9 mouse cellular contexts compared by ENCODE assay signal in genomic region chr4:34701528-34701927, GRCm38 (mm10). TPM values are rescaled to one million over a fixed set of nuclear protein-coding genes. Genes with fewer than 3 reads are reported as not detected.
A peak's percentile ranks its signal among the peaks of the same experiment; 100 is the strongest.
DNase-seq lines count a peak whose midpoint lies in the region; ATAC-seq and TF ChIP-seq lines count a peak whose summit lies in the region.
"Had no signal": no experiment of that assay in that cellular context is flagged by ENCODE, and none has a peak within 500 bp of the region (broad histone marks: within the 10 kb centered on the region; RNA-seq: fewer than 3 reads in every experiment).

No protein-coding gene starts in this region.

- DNase-seq in heart, adult 11 months = peak; percentile 90
- no peak for DNase-seq in heart, postnatal 25 days (ENCODE audit: low spot score)
- DNase-seq in B cell, adult 2 months = peak; percentile 78
- peak; percentile 85 for DNase-seq in adrenal gland, postnatal 10 days
- peak; percentile 18 for DNase-seq in forebrain, postnatal 0 days
- DNase-seq in limb, embryonic 11.5 days (ENCODE audit: low spot score) = peak; percentile 58
- peak; percentile 6 to 28 for DNase-seq in monocyte, adult 2 months (ENCODE audit: low read depth in 1 of 2, low spot score in 2 of 2)
- DNase-seq in thymus, postnatal 10 days (ENCODE audit: low spot score in 2 of 2) = peak; percentile 23 to 76

- no peaks in the 10 kb centered on the region for H3K36me3 ChIP-seq in forebrain, postnatal 0 days (ENCODE audit: insufficient read depth)
- no peaks in the 10 kb centered on the region for H3K36me3 ChIP-seq in limb, embryonic 11.5 days (ENCODE audit: control insufficient read depth, insufficient read depth, low read length)
- H3K36me3 ChIP-seq: liver, embryonic 15.5 days had no signal

- no peak overlapping the region for H3K9ac ChIP-seq in forebrain, postnatal 0 days
- no peak overlapping the region for H3K9ac ChIP-seq in limb, embryonic 11.5 days (ENCODE audit: low read length)
- H3K9ac ChIP-seq: liver, embryonic 15.5 days had no signal

- TF ChIP-seq CTCF in forebrain, postnatal 0 days (IDR thresholded peaks at IDR 0.05; ENCODE audit: low read depth) = peak; percentile 53

- WGBS in forebrain, postnatal 0 days = 37% methylated on average over 5 of the region's 5 CpGs
- 59% methylated on average over 5 of the region's 5 CpGs for WGBS in limb, embryonic 11.5 days

- H3K27me3 ChIP-seq in forebrain, postnatal 0 days (ENCODE audit: insufficient read depth, low read length) = no peaks in the 10 kb centered on the region
- H3K27me3 ChIP-seq in limb, embryonic 11.5 days (ENCODE audit: control insufficient read depth, insufficient read depth, low read length) = no peaks in the 10 kb centered on the region
- H3K27me3 ChIP-seq: liver, embryonic 15.5 days had no signal

- no peak overlapping the region for H3K27ac ChIP-seq in forebrain, postnatal 0 days (ENCODE audit: low read depth, low read length)
- H3K27ac ChIP-seq in limb, embryonic 11.5 days (replicated peaks; ENCODE audit: low read depth, low read length) = no peak overlapping the region
- H3K27ac ChIP-seq: liver, embryonic 15.5 days had no signal

- no peaks in the 10 kb centered on the region for H3K9me3 ChIP-seq in forebrain, postnatal 0 days (ENCODE audit: low read length)
- H3K9me3 ChIP-seq in limb, embryonic 11.5 days (ENCODE audit: control insufficient read depth, low read length) = no peaks in the 10 kb centered on the region
- H3K9me3 ChIP-seq: liver, embryonic 15.5 days had no signal

- intact Hi-C loops in heart, postnatal 25 days (cut with DNase I) = loop anchor here (5.0 kb wide), 1 partner anchor 221 kb away; no protein-coding TSS in a partner anchor

- no peak overlapping the region for H3K4me3 ChIP-seq in forebrain, postnatal 0 days (ENCODE audit: low read depth, low read length)
- H3K4me3 ChIP-seq in limb, embryonic 11.5 days (ENCODE audit: low read depth, low read length) = no peak overlapping the region
- H3K4me3 ChIP-seq: liver, embryonic 15.5 days had no signal

- peak; percentile 32; the same call in 1 of the 2 replicates for ATAC-seq in forebrain, postnatal 0 days
- no peak for ATAC-seq in limb, embryonic 11.5 days (ENCODE audit: insufficient number of reproducible peaks, low FRiP score, low TSS enrichment, low read depth)

- H3K4me2 ChIP-seq in forebrain, postnatal 0 days (ENCODE audit: low read depth) = no peak overlapping the region
- H3K4me2 ChIP-seq in limb, embryonic 11.5 days (ENCODE audit: low read depth, severe bottlenecking) = no peak overlapping the region
- H3K4me2 ChIP-seq: liver, embryonic 15.5 days had no signal

- no peaks in the 10 kb centered on the region for H3K4me1 ChIP-seq in forebrain, postnatal 0 days (ENCODE audit: insufficient read depth)
- no peaks in the 10 kb centered on the region for H3K4me1 ChIP-seq in limb, embryonic 11.5 days (ENCODE audit: control insufficient read depth, insufficient read depth, low read length)
- H3K4me1 ChIP-seq: liver, embryonic 15.5 days had no signal

RNA-seq across cellular contexts. Expression of gene Slc35a1, which starts 14.3 kb away (rescaled TPM):
- 10 to 100 TPM; 15.0 to 16.1 TPM for total RNA-seq in heart, postnatal 25 days (2021)
- 10 to 100 TPM; 32.7 to 35.1 TPM for total RNA-seq in adrenal gland, postnatal 10 days (2021)
- 34.0 and 35.9 TPM in 2 replicates for total RNA-seq in forebrain, postnatal 0 days (2014; rRNA removed)
- polyA plus RNA-seq in forebrain, postnatal 0 days (2015; fragmentation: Nextera tagmentation; extraction: Ambion mirVana) = 16.0 and 37.9 TPM in 2 replicates
- 51.2 and 53.0 TPM in 2 replicates for polyA plus RNA-seq in limb, embryonic 11.5 days (2014; fragmentation: Nextera tagmentation; extraction: Ambion mirVana)

RNA-seq across cellular contexts. Expression of gene Cfap206, which starts 28.5 kb away (rescaled TPM):
- under 1 TPM; 0.18 to 0.22 TPM for total RNA-seq in heart, postnatal 25 days (2021)
- total RNA-seq in adrenal gland, postnatal 10 days (2021) = under 1 TPM; 0.55 to 0.87 TPM
- total RNA-seq in forebrain, postnatal 0 days (2014; rRNA removed) = 5.7 and 6.2 TPM in 2 replicates
- 5.7 and 6.3 TPM in 2 replicates for polyA plus RNA-seq in forebrain, postnatal 0 days (2015; fragmentation: Nextera tagmentation; extraction: Ambion mirVana)
- polyA plus RNA-seq in limb, embryonic 11.5 days (2014; fragmentation: Nextera tagmentation; extraction: Ambion mirVana) = 0.18 and 0.23 TPM in 2 replicates
- polyA plus RNA-seq: liver, embryonic 15.5 days had no signal

RNA-seq across cellular contexts. Expression of gene Gm136, which starts 54.5 kb away (rescaled TPM):
- total RNA-seq in heart, postnatal 25 days (2021) = not detected
- total RNA-seq in adrenal gland, postnatal 10 days (2021) = not detected
- not detected in 2 replicates for total RNA-seq in forebrain, postnatal 0 days (2014; rRNA removed)
- polyA plus RNA-seq in forebrain, postnatal 0 days (2015; fragmentation: Nextera tagmentation; extraction: Ambion mirVana) = 0.23 TPM in 1 of 2 replicates, not detected in the other
- not detected in 2 replicates for polyA plus RNA-seq in limb, embryonic 11.5 days (2014; fragmentation: Nextera tagmentation; extraction: Ambion mirVana)
- polyA plus RNA-seq: liver, embryonic 15.5 days had no signal
